Mouse (Mus musculus) heart, embryonic 14.5 days (tissue): Measurements from ENCODE around the gene Gys2. TPM values are rescaled to one million over a fixed set of nuclear protein-coding genes. Genes with fewer than 3 reads are reported as not detected.
A peak's percentile ranks its signal among the peaks of the same experiment; 100 is the strongest.

Experiments used
- ATAC-seq: fragments of 200-750 bp; cut with Nextera tagmentation; 2 replicates; pipeline ENCODE4 v1.8.0; 2017; ENCODE audit warnings: low read depth, moderate TSS enrichment; ENCODE audit not compliant: insufficient number of reproducible peaks, insufficient read depth, low FRiP score
- H3K27ac ChIP-seq, 2 experiments: fragments of 200-500 bp in 1 of 2; fragments of 300-500 bp in 1 of 2; sonication (generic) in 1 of 2; replicated peaks in 1 of 2; 2 replicates each; pipeline ENCODE4 v1.5.1; 2012 to 2014; ENCODE audit warnings: low read depth in 2 of 2, low read length in 2 of 2, control low read depth in 1 of 2, mild to moderate bottlenecking in 1 of 2, mixed read lengths in 1 of 2; ENCODE audit not compliant: control insufficient read depth in 1 of 2, insufficient read depth in 1 of 2
- H3K27me3 ChIP-seq: fragments of 300-500 bp; sonication (generic); 2 replicates; pipeline ENCODE4 v1.6.1; 2014; ENCODE audit warnings: mild to moderate bottlenecking, low read length, control low read depth; ENCODE audit not compliant: control insufficient read depth, insufficient read depth
- H3K36me3 ChIP-seq: fragments of 300-500 bp; sonication (generic); 2 replicates; pipeline ENCODE4 v1.6.1; 2014; ENCODE audit warnings: mild to moderate bottlenecking, control low read depth, low read length, mixed read lengths; ENCODE audit not compliant: control insufficient read depth, insufficient read depth
- H3K4me1 ChIP-seq, 2 experiments: fragments of 200-500 bp in 1 of 2; fragments of 300-500 bp in 1 of 2; sonication (generic) in 1 of 2; 2 replicates each; pipeline ENCODE4 v1.6.1; 2012 to 2014; ENCODE audit warnings: low read length in 2 of 2, control low read depth in 1 of 2, mixed read lengths in 1 of 2; ENCODE audit not compliant: control insufficient read depth in 2 of 2, insufficient read depth in 2 of 2
- H3K4me2 ChIP-seq: fragments of 300-500 bp; sonication (generic); 2 replicates; pipeline ENCODE4 v1.6.1; 2014; ENCODE audit warnings: mild to moderate bottlenecking, low read length
- H3K4me3 ChIP-seq, 2 experiments: fragments of 200-500 bp in 1 of 2; fragments of 300-500 bp in 1 of 2; sonication (generic) in 1 of 2; 2 replicates each; pipeline ENCODE4 v1.5.1; 2012 to 2014; ENCODE audit warnings: low read length in 2 of 2, mild to moderate bottlenecking in 2 of 2, control low read depth in 1 of 2, low read depth in 1 of 2, moderate library complexity in 1 of 2; ENCODE audit not compliant: control insufficient read depth in 1 of 2, insufficient read depth in 1 of 2
- H3K9ac ChIP-seq: fragments of 300-500 bp; sonication (generic); 2 replicates; pipeline ENCODE4 v1.6.1; 2014; ENCODE audit warnings: mild to moderate bottlenecking, low read length
- H3K9me3 ChIP-seq: fragments of 300-500 bp; sonication (generic); 2 replicates; pipeline ENCODE4 v1.6.1; 2016; ENCODE audit warnings: low read length, control low read depth; ENCODE audit not compliant: control insufficient read depth
- WGBS: fragments of 180-500 bp; shearing (Covaris S2); extraction: QIAGEN DNeasy Blood & Tissue Kit; methylation state at CpG from one replicate; pipeline ENCODE4 v1.1.7; 2014; 5-methylcytosine and 5-hydroxymethylcytosine counted together
- polyA plus RNA-seq: library from polyadenylated mRNA; unstranded; fragments of >200 nt; fragmentation: Nextera tagmentation; extraction: Ambion mirVana; gene quantifications from 2 replicates; pipeline ENCODE4 v1.2.1, GENCODE M21; 2014

Gys2 gene
- polyA plus RNA-seq, 1 experiment from 2014 or later: not detected

DNA sequence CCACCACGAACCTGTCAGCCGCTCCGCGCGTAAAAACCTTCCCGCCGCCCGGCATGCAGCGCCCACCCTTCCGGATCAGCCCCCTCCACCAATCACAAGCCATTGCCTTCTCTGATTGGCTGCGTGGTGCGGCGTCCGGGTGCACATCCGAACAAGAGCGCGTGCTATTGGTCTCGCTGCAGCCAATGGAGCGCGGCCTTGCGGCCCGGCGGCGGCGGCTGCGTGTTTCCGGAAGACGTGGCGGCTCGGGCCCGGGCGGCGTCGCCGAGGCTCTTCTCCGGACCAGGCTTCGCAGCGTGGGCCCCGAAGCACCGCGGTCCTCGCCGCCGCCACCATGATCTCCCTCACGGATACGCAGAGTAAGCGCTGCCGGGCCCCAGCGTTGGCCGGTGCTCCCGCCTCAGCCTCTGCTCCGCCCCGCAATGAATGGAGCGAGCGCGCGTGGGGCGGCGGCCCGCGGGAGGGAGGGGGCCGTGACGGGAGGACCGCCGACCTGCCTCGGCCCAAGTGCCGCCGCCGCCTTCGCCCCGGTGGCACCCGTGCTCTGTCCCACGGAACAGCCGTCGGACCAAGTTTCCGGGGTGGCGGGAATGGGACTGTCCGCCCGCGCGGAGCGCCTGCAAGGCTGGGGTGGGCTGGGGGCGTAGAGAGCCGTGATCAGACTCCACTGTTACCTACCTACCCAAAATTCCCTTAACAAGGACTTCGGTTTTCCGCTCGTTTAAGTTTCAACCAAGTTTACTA is 85.7 kb downstream of the Gys2 start, which contains the start of the genes Recql and Golt1b:
Recql (minus strand) TSS at position 77 of the 744 bp plus-strand sequence.
Golt1b (plus strand) TSS at position 211 of the 744 bp plus-strand sequence.
- peak within 1 kb of the TSS in 1 of 2 experiments; percentile 26; a peak in 1 of 4 replicates for H3K27ac ChIP-seq
- peak within 1 kb of the TSS; percentile 98 to 99 for H3K4me3 ChIP-seq
- peaks cover 5% of the 10 kb centered on the region; the same call in 1 of the 2 replicates for H3K36me3 ChIP-seq
- no peaks in the 10 kb centered on the region for H3K27me3 ChIP-seq
- peak within 1 kb of the TSS; percentile 78 for H3K4me2 ChIP-seq
- peak; percentile 99 for ATAC-seq
- under 1% methylated on average over 77 of the region's 87 CpGs for WGBS
- H3K4me1 ChIP-seq: peaks cover 0 to 19% of the 10 kb centered on the region in 2 experiments; a peak in 2 of 4 replicates
- peak within 1 kb of the TSS; percentile 84 for H3K9ac ChIP-seq
- no peaks in the 10 kb centered on the region for H3K9me3 ChIP-seq

- Histone ChIP-seq H3K9me3 (no peaks in the 10 kb centered on the region), H3K4me3 (peak overlapping the region; percentile 98 to 99), H3K36me3 (peaks cover 5% of the 10 kb centered on the region; the same call in 1 of the 2 replicates), H3K27ac (no peak overlapping the region), H3K4me2 (peak overlapping the region; percentile 78), H3K9ac (peak overlapping the region; percentile 84), H3K27me3 (no peaks in the 10 kb centered on the region), H3K4me1 (peaks cover 0 to 19% of the 10 kb centered on the region in 2 experiments; a peak in 2 of 4 replicates)
- 4% methylated on average over 31 of the region's 31 CpGs for WGBS
- ATAC-seq: peak; percentile 46
Measured at GRCm38 (mm10) chr6:142386285-142387010, 86.5 kb downstream of the Gys2 start.

DNA sequence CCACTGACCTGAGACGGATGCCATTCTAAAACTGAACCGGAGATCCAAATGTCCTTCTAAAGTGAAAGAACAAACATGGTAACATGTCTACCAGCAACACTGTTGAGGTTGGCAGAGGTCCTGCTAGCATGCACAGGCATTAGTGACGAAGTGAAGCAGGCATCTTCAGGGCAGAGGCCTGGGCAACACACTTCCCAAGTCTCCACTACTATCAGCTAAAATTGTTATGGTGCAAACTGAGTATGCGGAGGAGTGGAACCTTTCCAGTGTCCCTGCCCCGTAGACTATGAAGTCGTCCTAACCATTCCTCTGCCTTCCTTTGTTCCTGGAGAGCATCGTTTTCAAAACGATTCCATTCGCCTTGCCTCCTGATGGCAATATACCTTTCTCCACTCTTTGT is 88.4 kb downstream of the Gys2 start:
- WGBS: 89% methylated on average over 9 of the region's 9 CpGs
- no peak overlapping the region for H3K4me3 ChIP-seq
- no peak for ATAC-seq

GRCm38 (mm10) chr6:142381615-142382014 is 91.3 kb downstream of the Gys2 start:
- Histone ChIP-seq H3K4me3 (no peak overlapping the region), H3K4me2 (no peak overlapping the region), H3K27ac (no peak overlapping the region), H3K9me3 (no peaks in the 10 kb centered on the region), H3K36me3 (peaks cover 12% of the 10 kb centered on the region), H3K4me1 (peaks cover 0 to 4% of the 10 kb centered on the region in 2 experiments; a peak in 1 of 4 replicates), H3K9ac (no peak overlapping the region), H3K27me3 (no peaks in the 10 kb centered on the region)
- no peak for ATAC-seq
- 85% methylated on average over 7 of the region's 7 CpGs for WGBS

More for the DNA sequence above, 88.4 kb downstream of the Gys2 start:
- peaks cover 5% of the 10 kb centered on the region; the same call in 1 of the 2 replicates for H3K36me3 ChIP-seq
- H3K9me3 ChIP-seq: no peaks in the 10 kb centered on the region
- H3K4me2 ChIP-seq: no peak overlapping the region
- no peak overlapping the region for H3K27ac ChIP-seq
- H3K4me1 ChIP-seq: peaks cover 0 to 19% of the 10 kb centered on the region in 2 experiments; a peak in 2 of 4 replicates
- no peaks in the 10 kb centered on the region for H3K27me3 ChIP-seq
- H3K9ac ChIP-seq: no peak overlapping the region

GRCm38 (mm10) chr6:142379961-142380360 is 92.9 kb downstream of the Gys2 start:
- Histone ChIP-seq H3K4me2 (no peak overlapping the region), H3K4me3 (no peak overlapping the region), H3K4me1 (no peaks in the 10 kb centered on the region), H3K27me3 (no peaks in the 10 kb centered on the region), H3K36me3 (peaks cover 29% of the 10 kb centered on the region), H3K27ac (no peak overlapping the region), H3K9me3 (no peaks in the 10 kb centered on the region), H3K9ac (no peak overlapping the region)
- WGBS: 87% methylated on average over 6 of the region's 6 CpGs
- no peak for ATAC-seq

DNA sequence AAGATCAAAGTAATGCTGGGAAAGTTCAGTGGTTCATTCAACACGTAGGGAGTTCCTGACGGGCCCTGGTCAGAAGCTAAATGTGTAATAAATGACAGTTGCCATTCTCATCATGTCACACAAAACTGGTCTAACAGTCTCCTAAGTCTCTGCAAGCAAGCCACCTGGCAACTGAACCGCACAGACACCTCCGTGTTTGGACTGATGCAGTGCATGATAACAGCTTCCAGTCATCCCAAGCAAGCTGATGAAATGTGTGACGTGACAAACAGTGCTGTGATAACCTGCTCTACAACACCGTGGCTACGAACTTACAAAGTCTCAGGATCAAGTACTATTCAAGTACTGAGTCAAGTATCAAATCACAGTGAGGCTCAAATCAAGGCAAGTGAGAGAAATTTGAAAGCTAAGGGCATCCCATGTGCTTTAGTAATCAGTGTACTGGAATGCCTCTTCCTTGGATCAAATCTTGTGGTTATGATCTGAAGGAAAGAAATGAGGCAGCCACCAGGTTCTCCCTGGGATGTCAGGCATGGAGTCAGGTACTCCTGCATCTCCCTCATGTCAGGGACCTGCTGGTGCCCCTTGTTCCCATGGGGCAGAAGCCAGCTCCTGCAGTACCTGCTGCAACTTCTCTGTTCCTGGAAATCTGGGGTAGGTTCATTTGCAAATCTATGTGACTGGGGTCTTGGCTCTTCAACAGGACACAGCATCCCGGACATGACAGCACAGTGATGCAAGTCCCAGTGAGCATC is 94.2 kb downstream of the Gys2 start:
- H3K4me3 ChIP-seq: no peak overlapping the region
- no peak overlapping the region for H3K9ac ChIP-seq
- H3K9me3 ChIP-seq: no peaks in the 10 kb centered on the region
- WGBS: 77% methylated on average over 8 of the region's 8 CpGs
- H3K36me3 ChIP-seq: peaks cover 41% of the 10 kb centered on the region
- no peak for ATAC-seq
- no peak overlapping the region for H3K4me2 ChIP-seq
- no peaks in the 10 kb centered on the region for H3K27me3 ChIP-seq
- no peak overlapping the region for H3K27ac ChIP-seq
- H3K4me1 ChIP-seq: no peaks in the 10 kb centered on the region

DNA sequence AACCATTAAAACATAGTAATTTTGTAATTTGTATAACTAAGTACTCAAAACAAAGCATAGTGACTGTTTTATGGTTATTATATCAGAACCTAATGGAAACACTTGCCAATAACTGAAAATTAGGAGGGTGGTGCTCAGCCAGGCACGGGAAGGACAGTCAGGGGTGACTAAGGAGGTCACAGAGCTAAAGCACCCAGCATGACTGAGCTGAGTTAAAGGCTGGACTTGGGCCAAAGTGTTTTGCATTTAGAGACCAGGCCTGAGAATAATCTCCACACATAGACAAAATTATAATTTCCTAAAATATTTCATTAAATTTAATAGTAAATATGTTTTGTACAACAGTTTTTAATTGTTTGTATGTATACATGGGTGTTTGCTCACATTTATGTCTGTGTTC is 95.8 kb downstream of the Gys2 start:
- Histone ChIP-seq H3K4me1 (no peaks in the 10 kb centered on the region), H3K27ac (no peak overlapping the region), H3K4me3 (no peak overlapping the region), H3K36me3 (peaks cover 47% of the 10 kb centered on the region), H3K27me3 (no peaks in the 10 kb centered on the region), H3K4me2 (no peak overlapping the region), H3K9me3 (no peaks in the 10 kb centered on the region), H3K9ac (no peak overlapping the region)
- 77% methylated on average over 1 of the region's 1 CpGs for WGBS
- no peak for ATAC-seq
